Mouse (Mus musculus) right cerebral cortex, postnatal 14 days (tissue): ENCODE results near the gene Cadm4.
"Not testable (repeated sequence)": the region's sequence is repeated elsewhere in the genome, so short reads cannot be mapped to it uniquely, and the experiment has no call there.

Experiments
- DNase-seq: peaks from one replicate; pipeline ENCODE4 v3.0.0; 2022

Cadm4 gene

DNA sequence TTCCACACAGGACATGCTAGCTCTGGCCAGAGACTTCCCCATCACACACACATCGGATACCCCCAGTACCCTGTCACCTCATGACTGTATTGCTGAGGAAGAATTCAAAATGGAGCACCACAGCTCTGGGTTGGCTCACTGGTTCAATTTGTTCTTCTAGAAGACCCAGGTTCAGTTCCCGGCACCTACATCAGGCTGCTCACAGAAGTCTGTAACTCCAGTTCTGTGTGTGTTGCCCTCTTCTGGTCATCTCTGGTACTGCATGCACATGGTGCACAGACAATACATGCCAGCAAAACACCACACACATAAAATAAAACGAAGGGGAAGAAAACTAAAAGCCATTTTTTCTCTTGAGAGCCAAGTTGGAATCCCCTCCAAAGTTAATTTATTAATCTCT is 12.7 kb upstream of the Cadm4 start:
- DNase-seq, result no peak

DNA sequence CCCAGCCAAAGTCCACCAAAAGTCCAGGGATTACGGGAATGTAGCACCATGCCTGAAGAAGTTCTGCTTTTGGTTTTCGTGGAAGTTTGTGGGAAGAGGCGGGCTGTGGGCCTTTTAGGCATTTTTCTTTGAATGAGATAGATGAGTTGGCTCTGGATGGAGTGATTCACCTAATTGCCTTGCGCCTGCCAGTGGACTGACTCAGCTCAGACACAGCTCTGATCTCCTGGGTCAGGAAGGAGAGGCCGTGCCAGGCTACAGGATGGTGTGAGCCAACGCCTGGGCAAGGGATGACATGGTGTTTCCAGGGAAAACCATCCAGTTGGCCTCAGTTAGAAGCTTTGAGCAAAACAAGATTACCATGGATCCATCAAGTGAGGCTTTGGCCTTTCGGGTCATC is 11.5 kb upstream of the Cadm4 start:
- no peak for DNase-seq

DNA sequence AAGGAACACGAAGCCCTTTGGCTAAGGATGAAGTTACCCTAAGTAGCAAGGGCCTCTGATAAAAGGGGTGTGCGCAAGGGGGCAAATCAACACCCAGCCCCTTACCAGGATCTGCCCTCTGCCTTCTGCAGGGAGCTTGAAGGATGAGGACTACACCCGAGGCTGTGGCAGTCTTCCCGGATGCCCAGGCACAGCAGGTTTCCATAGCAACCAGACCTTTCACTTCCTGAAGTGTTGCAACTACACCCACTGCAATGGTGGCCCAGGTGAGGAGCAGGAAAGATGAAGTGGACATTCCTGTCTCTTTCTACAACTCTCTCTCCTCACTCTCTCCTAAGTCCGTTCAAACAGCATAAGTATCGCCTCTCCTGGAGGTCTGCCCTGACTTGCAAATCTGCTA is 9.4 kb upstream of the Cadm4 start:
- DNase-seq, result no peak

DNA sequence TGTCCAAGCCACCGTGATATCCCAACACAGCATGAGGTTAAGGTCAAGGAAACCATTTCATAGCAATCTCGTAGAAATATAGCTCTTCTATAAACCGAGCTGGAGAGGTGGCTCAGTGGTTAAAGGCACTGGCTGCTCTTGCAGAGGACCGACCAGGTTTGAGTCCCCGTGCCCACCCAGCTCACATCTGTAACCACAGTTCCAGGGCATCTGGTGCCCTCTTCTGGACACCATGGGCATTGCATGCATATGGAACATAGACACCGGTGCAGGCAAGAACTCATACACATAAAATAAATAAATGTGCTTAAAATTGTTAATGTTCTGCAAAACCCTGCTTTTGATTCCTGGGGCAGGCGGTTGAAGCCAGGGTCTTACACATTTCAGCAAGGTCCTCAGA is 8.9 kb upstream of the Cadm4 start:
- no peak for DNase-seq

DNA sequence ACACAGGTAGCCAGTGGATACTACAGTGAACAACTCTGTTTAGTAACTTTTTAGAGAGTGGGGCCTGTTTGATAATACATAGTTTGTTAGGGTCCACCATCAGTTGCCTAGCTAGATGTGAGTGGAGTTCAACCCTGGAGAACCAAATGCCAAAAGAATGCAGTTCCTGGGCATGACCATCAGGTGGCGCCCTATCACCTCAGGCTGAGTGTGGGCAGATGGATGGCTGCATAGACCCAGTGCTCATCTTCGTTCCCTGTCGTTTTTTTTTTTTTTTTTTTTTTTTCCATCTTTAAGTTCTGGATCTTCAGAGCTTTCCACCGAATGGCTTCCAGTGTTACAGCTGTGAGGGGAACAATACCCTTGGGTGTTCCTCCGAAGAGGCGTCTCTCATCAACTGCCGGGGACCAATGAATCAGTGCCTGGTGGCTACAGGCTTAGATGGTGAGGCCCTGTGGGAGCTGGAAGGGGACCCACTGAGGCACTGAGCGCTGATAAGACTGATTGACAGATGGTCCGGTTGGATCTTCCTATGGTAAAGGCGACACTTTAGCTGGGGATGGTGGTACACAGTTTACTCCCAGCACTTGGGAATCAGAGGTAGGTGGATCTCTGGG is 7.8 kb upstream of the Cadm4 start:
- peak; percentile 67 for DNase-seq

DNA sequence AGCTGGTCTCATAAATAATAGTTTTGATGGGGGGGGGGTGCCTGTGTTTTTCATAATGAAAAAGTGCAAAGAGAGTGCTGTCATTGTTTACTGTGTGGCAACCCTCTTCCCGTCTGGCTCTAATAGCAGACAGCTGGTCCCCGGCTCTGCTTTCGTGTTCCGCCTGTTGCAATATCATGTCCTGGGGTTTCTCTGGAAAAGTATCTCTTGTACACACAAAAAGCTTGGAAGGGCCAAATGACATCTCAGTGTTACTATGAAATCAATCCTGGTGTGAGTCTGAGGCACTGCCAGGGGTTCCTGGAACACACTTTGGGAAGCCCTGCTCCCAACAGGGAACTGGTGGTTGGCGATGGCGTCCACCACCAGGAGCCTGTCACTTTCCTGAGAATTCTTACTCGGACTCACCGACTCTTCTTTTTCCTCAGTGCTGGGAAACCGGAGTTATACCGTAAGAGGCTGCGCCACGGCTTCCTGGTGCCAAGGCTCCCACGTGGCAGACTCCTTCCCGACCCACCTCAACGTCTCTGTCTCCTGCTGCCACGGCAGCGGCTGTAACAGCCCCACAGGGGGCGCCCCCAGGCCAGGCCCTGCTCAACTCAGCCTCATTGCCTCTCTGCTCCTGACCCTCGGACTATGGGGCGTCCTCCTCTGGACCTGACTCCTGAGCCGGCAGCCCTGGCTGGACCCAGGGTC is 6.9 kb upstream of the Cadm4 start:
- peak; percentile 48 for DNase-seq

DNA sequence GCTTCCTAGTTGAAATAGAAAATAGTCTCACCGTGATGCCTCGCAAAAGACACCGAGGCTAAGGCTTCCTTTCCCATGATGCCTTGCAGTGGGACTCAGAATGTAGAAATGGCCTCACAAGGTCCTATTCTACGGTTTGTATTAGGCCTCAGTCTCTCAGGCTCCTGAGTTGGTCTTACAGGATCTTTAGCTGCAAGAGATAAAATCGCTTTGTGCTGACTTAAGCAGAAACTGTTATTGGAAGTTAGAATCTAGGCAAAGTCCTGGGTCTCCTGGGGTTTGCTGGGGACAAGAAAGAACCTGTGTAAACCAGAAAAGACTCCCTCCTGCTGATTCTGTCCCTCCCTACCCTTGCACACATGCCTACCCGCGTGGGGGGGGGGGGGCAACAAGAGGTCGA is 5.5 kb upstream of the Cadm4 start:
- no peak for DNase-seq

DNA sequence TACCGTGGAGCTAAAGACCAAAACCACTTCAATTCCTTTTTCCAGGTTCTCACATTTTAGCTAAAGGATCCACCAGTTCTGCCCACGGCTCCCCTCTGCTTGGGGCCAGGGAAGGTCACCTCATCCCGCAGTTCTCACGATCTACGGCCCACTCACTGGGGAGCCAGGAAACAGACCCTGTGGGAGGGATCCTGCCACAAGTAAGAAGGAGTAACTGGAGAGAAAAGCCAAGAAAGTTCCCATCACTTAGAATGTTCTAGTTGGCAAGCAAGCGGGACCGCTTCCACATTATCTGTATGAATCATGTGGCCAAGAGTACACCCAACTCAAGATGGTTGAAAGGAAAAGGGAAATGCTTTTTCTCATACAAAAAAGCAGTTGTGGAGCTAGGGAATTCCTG is 5.0 kb upstream of the Cadm4 start:
- no peak for DNase-seq

DNA sequence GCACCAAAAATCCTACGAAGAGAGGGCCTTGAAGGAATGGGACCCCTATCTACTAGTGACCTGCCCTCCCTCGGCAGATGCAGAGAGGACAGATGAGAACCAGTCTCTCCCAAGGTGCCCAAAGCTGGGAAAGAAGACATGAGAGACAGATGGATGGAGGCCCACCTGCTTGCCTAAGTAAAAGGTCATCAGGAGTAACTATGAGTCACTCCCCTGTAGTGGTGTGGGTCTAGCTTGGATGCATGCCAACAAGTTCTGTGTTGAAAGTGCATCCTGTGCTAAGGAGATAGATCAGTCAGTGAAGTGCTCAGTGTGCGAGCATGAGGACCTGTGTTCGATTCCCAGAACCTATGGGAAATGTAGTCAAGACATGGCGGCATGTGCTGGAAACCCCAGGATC is 2.9 kb upstream of the Cadm4 start:
- DNase-seq, result no peak

DNA sequence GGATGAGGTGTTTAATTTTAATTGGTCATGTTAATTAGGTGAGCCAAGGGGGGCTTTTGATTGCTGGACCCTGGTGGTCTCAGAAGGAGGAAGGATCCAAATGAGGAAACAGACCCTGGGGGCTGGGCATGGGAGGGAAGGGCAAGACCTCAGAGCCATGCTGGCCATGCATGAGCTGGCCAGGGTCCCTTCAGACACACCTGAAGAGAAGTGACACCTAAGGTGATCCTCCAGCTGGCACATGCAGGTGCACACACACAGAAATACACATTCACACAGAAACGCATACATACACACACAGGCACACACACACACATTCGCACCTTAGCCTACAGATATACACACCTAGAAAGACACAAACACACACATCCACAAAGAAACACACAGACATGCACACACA is 2.1 kb upstream of the Cadm4 start:
- no peak for DNase-seq

DNA sequence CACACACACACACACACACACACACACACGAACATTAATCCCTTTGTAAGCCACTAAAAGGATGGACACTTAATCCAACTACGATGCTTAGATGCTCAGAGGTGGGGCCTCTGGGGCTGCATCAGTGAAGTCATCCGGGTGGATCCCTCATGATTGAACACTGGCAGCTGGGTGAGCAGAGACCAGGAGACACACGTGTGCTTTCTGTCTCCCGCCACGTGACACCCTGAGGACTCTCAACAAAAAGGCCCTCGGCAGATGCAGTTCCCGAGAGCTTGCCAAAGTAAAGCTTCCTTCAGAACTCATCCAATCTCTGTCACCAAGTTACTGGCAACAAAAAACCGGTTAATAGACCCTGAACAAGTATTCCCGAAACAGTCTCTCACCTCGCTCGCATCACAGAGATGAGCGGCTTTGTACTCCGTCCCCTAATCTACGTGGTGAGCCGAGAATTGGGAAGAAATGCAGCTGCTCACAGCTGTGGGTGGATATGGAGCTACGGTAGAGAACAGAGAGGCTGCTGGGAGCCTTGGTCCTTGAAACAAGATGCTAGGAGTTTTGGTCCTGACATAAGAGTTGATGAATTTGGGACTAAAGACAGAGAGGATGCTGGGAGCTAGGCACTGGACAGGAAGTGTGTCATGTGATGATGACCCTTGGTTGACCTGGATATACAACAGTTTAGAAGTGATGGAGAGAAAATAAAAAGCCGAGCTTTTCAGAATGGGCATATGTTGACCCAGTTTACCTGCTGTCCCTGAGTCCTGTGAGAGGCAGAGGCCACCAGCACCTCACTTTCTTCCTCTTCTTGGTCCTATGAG is 1.5 kb upstream of the Cadm4 start:
- no peak for DNase-seq

DNA sequence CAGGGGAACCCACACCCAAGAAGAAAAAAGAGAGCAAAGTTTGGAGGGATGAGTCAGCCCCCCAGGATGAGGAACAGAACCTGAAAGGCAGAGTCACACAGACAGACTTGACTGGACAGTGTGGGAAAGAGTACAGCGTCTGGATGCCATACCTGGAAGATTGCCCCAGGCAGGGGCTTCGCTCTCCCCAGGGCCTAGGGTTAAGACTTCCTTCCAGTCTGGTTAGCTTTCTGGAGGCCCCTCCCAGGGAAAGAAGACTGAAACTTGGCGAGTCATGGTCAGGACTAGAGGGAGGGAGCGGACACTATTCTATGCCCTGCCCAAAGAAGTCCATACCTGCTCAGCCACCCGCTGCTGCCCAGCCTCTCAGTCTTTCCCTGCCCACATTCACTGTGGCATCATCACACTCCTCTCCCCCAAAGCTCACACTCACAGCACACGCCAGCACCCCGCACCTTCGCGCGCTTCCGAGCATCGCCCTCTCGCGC is 793 bp upstream of the Cadm4 start:
- DNase-seq, result no peak

DNA sequence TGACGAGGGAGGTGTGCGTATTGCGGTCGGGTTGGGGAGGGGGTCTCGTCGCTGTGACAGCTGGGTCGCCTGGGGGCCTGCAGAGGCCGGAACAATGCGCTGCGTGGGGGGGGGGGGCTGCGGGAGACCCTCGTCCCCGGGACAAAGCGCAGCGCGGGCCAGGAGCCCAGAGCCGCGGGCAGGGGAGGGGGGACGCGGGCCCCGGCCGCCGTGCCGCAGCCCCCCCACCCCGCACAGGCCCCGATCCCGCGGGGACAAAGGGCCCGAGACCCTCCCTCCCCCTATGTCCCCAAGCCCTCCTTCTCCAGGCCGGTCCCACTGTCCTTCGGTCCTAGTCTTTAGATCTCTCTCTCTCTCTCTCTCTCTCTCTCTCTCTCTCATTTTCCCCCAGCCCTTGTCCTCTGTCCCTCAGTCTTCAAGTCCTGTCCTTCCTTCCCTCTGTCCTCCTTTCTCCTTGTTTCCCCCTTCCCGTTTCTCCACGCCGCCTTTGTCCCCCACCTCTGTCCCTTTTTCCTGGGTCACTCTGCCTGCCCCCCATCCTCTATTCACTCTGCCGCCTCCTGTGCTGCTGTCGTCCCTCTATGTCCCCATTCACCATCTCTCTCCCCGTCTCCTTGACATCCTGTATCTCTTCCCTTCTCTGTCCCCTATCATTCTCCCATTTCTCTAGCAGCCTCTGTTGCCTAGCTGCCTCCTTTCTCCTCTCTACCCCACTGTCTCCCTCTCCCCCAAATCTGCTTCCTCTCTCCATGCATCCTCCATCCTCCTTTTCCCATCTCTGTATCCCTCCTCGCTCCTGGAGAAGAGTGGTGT is 591 bp downstream of the Cadm4 start:
- DNase-seq, result no peak

DNA sequence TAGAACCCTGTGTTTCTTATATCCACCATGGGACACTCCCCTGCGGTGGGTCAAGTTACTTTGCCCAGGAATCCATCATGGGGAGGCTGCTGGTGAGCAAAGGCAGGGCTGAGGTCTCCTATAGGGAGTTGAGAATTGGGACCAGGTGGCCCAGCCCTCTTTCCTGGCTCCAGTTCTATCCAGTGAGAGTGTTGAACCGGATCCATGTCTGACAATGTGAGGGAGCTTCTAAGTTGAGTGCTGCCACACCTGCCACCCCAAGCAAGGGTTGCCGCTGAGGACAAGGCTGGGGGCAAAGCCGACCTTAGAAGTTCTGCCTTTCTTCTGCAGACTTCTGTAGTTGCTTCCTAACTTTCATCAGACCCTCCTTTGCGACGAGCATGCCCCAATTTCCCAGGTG is 1.5 kb downstream of the Cadm4 start:
- DNase-seq, result not testable (repeated sequence)

DNA sequence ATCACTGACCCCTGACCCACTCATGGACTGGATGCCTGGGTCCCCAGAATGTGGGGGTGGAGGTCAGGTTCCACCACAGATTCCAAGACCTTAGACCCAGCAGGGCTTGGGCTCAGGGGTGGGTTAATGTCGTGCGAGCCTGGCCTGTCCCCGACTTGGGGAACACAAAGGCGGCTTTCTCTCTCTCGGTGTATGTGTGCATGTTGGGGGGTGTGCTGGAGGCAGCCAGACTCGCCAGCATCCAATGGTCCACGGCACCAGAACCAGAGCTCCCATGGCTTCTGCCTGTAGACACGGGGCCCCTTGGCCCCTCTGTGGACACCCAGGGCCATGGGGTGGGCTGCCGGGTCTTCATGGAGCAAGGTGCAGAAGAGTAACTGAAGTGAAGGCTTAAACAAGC is 3.7 kb downstream of the Cadm4 start:
- DNase-seq, result no peak

DNA sequence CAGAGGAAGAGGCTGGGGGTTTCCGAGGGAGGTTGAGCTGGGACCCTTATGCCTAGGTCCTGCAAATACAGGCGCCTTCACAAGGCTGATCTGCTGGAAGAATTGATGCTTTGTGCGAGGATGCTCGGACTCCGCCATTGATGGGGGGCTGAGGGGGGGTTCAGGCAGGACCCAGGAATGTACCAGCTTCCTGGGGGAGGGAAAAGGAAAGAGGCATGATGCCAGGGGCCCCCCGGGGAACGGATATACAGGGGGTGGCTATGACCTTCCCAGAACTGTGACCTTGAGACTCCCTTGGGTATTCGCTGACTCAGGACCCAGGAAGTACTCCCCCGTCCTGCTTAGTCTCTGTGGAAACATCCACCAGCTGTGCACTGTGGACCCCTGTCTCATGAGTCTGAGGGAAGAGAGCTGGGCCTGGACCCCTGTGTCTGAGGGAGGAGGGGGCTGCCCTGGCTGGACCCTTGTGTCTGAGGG is 4.9 kb downstream of the Cadm4 start:
- no peak for DNase-seq

DNA sequence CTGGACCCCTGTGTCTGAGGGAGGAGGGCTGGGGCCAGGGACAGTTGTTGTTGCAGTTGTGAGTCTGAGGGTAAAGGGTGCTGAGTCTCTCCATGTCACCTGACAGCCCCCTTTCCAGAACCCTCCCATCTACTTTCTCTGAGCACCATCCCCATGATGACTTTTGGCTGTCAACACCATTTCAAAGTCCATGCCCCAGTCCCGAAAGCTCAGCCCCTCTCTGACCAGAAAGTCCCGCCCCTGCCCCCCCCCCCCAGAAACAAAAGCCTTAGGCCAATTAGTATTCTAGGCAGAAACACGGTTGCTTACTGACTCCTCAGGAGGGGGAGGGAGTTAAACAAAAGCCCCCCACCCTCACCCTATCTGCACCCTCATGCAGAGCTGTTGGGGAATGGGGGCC is 5.6 kb downstream of the Cadm4 start:
- DNase-seq, result no peak

DNA sequence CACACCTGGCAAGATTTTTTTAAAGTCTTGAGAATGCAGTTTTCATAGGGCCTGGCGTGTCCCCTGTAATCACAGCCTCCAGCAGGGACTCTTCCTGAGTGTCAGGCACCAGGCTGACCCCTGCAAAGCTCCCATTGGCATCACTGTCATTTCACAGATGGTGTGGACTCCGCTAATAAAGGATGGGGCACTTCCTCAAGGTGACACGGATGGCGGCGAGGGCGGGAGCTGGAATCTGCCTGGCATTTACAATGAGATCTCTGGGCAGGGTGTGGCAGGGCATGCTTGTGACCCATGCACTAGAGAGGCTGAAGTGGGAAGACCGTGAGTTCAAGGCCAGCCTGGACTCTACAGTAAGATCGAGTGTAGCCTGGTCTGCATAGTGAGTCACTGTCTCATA is 6.5 kb downstream of the Cadm4 start:
- DNase-seq, result no peak

DNA sequence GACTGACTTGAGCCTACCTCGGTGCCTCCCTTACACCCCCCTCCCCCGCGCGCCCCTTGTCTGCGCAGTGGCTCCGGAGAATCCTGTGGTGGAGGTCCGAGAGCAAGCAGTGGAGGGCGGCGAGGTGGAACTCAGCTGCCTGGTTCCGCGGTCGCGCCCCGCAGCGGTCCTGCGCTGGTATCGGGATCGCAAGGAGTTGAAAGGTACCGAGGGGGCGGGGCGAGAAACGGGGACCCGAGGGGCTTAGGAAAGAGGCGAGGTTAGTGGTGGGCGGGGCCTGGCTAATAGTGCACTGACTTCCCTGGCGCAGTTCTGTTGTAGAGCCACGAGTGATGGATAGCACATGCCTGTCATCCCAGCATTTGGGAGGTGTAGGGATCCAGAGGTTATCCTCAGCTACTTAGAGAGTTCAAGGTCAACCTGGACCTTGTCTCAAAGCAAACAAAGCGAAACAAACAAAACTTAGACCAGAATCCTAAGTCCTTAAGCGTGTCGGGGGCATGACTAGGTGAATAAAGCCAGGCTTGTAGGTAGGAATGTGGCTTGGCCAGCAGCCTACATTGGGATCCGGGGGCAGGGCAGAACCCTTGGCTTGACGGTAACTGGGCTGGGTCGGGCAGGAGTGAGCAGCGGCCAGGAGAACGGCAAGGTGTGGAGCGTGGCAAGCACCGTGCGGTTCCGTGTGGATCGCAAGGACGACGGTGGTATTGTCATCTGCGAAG is 18.2 kb downstream of the Cadm4 start:
- no peak for DNase-seq

DNA sequence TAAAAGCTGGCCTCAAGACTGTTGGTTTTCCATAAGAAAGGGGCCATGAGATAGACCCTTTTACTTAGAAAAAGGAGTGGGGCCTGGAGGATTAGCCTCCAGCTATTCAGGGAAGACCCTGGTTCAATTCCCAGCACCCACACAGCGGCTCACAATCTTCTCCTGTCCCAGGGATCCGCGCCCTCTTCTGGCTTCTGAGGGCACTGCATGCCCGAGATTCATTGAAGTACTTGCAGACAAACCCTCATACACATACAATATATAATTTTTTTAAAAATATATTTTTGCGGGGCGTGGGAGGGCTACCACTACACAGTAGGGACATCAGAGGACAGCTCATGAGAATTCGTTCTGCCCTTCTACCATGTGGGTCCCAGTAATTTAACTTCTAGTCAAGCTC is 19.1 kb downstream of the Cadm4 start:
- DNase-seq, result peak; percentile 66

DNA sequence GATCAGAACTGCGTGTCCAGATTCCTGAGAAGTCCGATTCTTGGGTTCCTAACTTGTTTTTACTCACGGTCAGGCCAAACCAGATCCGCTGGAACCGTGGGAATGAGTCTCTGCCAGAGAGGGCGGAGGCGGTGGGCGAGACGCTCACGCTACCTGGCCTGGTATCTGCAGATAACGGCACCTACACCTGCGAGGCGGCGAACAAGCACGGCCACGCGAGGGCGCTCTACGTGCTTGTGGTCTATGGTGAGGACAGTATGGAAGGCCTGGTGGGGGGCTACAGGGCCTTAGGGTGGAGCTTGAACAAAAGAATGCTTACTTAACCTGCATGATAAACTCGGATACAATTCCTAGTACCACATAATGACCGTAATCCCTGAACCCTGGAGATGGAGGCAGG is 19.7 kb downstream of the Cadm4 start:
- DNase-seq, result no peak

DNA sequence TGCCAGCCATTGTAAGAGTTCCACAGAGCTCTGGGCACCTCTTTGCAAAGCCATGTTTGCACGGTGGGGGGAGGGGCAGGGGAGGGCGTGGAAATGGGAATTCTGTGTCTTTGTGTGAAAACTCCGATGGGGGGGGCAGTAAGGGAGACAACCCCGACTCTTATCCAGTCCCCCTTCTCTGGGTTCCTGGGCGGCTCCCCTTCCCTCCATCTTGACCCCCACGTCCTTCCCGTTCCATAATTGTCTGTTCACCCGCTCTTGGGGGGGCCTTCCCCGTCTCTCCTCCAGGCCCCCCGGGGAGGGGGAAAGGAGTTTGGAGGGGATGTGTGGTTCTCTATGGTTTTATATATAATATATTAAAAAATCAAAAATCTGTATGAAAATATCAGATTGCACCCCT is 22.2 kb downstream of the Cadm4 start:
- DNase-seq, result no peak
